Mouse (Mus musculus) liver, embryonic 15.5 days (tissue): ENCODE results near the gene Opa1. TPM values are rescaled to one million over a fixed set of nuclear protein-coding genes. Genes with fewer than 3 reads are reported as not detected.

Experiments used
- ATAC-seq: fragments of 200-750 bp; cut with Nextera tagmentation; 2 replicates; pipeline ENCODE4 v1.8.0; 2017; ENCODE audit warnings: moderate number of reproducible peaks, mild to moderate bottlenecking, moderate library complexity; ENCODE audit not compliant: insufficient read depth
- H3K27ac ChIP-seq: fragments of 300-500 bp; sonication (generic); replicated peaks from 2 replicates; pipeline ENCODE4 v1.5.1; 2015; ENCODE audit warnings: mild to moderate bottlenecking, inconsistent platforms
- H3K27me3 ChIP-seq: fragments of 300-500 bp; sonication (generic); 2 replicates; pipeline ENCODE4 v1.6.1; 2015; ENCODE audit warnings: mild to moderate bottlenecking, inconsistent platforms
- H3K36me3 ChIP-seq: fragments of 300-500 bp; sonication (generic); replicated peaks from 2 replicates; pipeline ENCODE4 v1.6.1; 2015; ENCODE audit warnings: moderate library complexity, mild to moderate bottlenecking, inconsistent platforms
- H3K4me1 ChIP-seq: fragments of 300-500 bp; sonication (generic); replicated peaks from 2 replicates; pipeline ENCODE4 v1.6.1; 2015; ENCODE audit warnings: inconsistent platforms
- H3K4me2 ChIP-seq: fragments of 300-500 bp; sonication (generic); 2 replicates; pipeline ENCODE4 v1.6.1; 2015; ENCODE audit warnings: moderate library complexity, mild to moderate bottlenecking, inconsistent platforms
- H3K4me3 ChIP-seq: fragments of 300-500 bp; sonication (generic); replicated peaks from 2 replicates; pipeline ENCODE4 v1.5.1; 2015; ENCODE audit warnings: mild to moderate bottlenecking, inconsistent platforms
- H3K9ac ChIP-seq: fragments of 300-500 bp; sonication (generic); 2 replicates; pipeline ENCODE4 v1.6.1; 2015; ENCODE audit warnings: moderate library complexity, mild to moderate bottlenecking, inconsistent platforms
- H3K9me3 ChIP-seq: fragments of 300-500 bp; sonication (generic); replicated peaks from 2 replicates; pipeline ENCODE4 v1.6.1; 2016; ENCODE audit warnings: inconsistent platforms
- WGBS: fragments of 180-500 bp; shearing (Covaris S2); methylation state at CpG from one replicate; pipeline ENCODE4 v1.1.7; 2015; ENCODE audit warnings: mixed read lengths; ENCODE audit not compliant: insufficient replicate concordance; 5-methylcytosine and 5-hydroxymethylcytosine counted together
- polyA plus RNA-seq: library from polyadenylated mRNA; unstranded; fragments of >200 nt; fragmentation: Nextera tagmentation; extraction: Ambion mirVana; gene quantifications from 2 replicates; pipeline ENCODE4 v1.2.1, GENCODE M21; 2015

Gene Opa1
- polyA plus RNA-seq, 1 experiment from 2014 or later = 16.3 TPM

DNA sequence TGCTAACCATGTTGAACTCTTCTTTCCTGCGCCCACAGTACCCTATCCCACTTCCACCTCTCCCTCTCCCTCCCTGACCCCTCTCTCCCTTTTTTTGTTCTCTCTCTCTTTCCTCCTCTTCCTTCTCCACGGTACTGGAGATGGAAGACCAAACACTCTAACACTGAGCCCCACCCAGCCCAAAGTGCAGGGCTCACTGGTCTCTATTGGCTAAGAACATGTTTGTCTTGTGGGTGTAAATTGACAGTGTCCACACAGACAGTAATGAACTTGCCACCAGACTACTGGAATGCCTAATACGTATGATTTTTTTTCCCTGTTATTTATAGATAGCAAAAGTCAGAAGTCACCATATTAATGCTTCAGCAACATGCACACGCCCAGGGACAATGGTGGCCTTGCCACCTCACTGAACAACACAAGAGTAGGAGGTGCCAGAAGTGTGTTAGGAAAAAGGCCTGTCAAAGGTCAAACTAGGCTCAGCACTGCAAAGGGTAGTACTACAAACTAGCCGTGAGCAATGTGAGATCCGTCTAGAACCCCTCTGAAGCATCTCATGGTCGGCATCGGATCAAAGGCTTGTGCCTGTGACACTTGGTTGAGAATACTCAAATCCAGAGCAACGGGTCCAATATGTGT lies 77.2 kb downstream of the Opa1 start:
- no peaks in the 10 kb centered on the region for H3K9me3 ChIP-seq
- H3K4me1 ChIP-seq = peaks cover 14% of the 10 kb centered on the region; the same call in 1 of the 2 replicates
- peak; percentile 69 for ATAC-seq
- no peaks in the 10 kb centered on the region for H3K27me3 ChIP-seq
- H3K4me3 ChIP-seq = no peak overlapping the region
- no peak overlapping the region for H3K9ac ChIP-seq
- H3K4me2 ChIP-seq = no peak overlapping the region
- H3K27ac ChIP-seq = no peak overlapping the region
- WGBS = 62% methylated on average over 9 of the region's 9 CpGs
- peaks cover 10% of the 10 kb centered on the region for H3K36me3 ChIP-seq

DNA sequence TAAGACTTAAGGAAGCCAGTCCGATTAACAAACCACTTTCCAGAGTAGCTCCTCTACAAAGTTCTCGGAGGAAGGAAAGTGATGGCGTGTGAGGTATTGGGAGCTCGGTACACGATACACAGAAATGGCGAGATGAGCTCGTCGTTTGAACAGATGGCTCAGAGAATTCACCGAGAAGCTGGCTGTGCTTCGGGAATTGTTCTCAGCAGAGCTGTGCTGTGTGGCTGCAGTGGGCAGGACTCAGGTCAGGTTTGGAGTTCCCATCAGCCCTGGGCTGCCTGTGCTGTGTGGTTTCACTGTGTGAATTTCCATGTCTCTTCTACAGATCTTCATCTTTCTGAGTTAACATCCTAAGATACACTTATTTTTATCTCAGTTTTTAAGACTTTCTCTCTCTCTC lies 77.8 kb downstream of the Opa1 start:
- ATAC-seq = no peak
- no peaks in the 10 kb centered on the region for H3K27me3 ChIP-seq
- WGBS = 63% methylated on average over 10 of the region's 10 CpGs
- H3K27ac ChIP-seq = no peak overlapping the region
- H3K4me3 ChIP-seq = no peak overlapping the region
- H3K4me1 ChIP-seq = peaks cover 14% of the 10 kb centered on the region; the same call in 1 of the 2 replicates
- no peak overlapping the region for H3K9ac ChIP-seq
- peaks cover 5% of the 10 kb centered on the region; the same call in 1 of the 2 replicates for H3K36me3 ChIP-seq
- H3K4me2 ChIP-seq = no peak overlapping the region
- no peaks in the 10 kb centered on the region for H3K9me3 ChIP-seq

DNA sequence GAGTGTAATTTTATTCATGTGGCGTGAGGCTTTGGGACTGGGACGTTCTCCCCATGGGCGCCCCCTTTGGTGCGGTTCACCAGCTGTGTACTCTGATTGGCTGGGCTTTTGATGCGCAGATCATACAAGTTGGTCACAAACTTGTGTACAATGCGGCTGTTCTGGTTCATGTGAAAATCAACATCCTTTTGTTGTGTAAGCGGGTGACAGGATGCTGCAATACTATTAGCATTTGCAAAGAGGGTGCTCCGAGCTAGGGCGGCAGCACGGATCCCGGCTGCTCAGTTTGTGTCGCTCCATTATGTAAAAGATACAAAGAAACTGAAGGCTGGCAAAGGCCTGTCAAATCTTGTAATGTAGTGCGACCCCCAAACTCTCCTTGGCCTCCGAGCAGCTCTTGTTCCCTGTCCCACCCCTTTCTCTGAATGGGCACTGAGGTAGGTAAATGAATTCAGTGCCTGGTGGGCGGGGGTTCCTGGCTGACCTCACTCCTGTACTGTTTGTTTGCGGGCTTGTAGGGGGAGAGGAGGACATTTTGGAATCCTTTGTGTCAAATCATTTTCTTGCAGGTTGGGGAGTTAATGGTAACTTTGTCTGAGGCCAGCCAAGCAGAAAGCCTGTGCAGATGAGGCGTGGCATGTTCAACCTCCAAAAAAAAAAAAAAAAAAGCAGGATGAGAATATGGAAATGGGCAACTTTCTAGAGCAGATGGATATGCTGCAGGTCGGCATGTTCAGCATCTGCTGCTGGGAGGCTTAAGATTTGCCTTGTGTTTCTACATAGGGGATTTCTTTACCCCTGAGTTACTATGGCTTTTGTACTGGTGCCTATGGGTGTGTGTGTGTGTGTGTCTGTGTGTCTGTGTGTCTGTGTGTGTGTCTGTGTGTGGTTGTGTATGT lies 78.8 kb downstream of the Opa1 start:
- peaks cover 14% of the 10 kb centered on the region; the same call in 1 of the 2 replicates for H3K4me1 ChIP-seq
- H3K36me3 ChIP-seq = no peaks in the 10 kb centered on the region
- H3K9ac ChIP-seq = no peak overlapping the region
- ATAC-seq = no peak
- no peaks in the 10 kb centered on the region for H3K9me3 ChIP-seq
- H3K27ac ChIP-seq = no peak overlapping the region
- no peak overlapping the region for H3K4me3 ChIP-seq
- H3K4me2 ChIP-seq = peak overlapping the region; percentile 37
- H3K27me3 ChIP-seq = no peaks in the 10 kb centered on the region
- WGBS = 25% methylated on average over 18 of the region's 18 CpGs

DNA sequence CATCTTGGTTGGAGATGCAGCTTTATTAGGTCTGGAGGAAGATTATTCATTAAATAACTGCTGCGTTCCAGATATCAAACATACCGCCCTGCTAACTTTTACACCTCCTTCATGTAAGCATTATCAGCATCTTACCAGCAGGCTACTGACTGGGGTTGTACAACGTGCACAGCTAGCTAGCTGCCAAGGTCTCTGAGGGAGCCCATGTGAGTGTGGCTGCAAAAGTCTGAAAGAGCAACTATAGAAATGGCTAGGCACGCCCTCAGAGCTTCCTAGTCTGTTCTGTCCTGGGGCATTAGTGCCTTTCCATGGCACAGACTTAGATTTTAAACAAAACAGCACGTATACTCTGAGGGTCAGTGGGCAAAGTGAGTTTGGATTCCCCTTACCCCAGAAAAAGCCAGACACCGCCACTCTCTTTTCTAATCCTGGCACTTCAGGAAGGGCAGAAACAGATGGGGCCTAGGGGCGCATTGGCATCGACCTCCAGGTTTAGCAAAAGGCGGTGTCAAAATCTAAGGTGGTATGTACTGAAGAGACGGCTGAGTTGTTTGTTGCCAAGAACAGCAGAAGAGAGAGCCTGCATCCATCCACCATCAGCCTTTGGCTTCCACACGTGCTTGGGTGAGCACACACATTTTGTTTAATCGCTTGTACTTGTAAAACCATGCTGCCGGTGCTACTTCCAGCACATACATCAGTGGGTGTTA lies 80.1 kb downstream of the Opa1 start:
- WGBS = 69% methylated on average over 13 of the region's 13 CpGs
- Histone ChIP-seq H3K27ac (no peak overlapping the region), H3K9ac (no peak overlapping the region), H3K27me3 (no peaks in the 10 kb centered on the region), H3K4me3 (no peak overlapping the region), H3K4me1 (peaks cover 14% of the 10 kb centered on the region; the same call in 1 of the 2 replicates), H3K4me2 (no peak overlapping the region), H3K36me3 (no peaks in the 10 kb centered on the region), H3K9me3 (no peaks in the 10 kb centered on the region)
- ATAC-seq = no peak

DNA sequence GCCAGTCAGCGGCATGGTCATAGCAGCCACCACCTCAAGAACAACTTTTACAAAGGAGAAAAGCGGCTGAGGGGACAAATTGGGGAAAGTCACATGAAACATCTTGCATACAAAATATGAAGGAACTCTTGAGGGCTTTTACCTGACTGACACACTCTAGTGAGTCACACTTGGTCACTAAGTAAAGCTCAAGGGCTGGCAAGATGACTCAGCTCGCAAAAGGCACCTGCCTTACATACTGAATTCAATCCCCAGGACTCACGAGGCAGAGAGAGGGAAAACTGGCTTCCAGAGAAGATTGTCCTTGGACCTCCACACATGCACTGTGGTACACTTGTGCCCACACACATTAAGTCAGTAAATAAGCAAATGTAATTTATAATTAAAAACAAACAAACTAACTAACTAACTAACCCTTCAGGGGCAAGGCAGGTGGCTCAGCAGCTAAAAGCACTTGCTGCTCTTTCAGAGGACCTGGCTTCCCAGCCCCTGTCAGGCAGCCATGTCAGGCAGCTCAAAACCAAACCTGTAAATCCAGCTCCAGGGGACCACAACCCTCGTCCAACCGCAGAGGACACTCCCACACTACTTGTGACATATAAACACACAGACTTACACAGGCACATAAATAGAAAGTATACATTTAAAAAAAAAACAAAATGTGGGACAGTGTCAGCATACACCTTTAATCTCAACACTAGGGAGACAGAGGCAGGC lies 84.1 kb downstream of the Opa1 start:
- H3K27me3 ChIP-seq = no peaks in the 10 kb centered on the region
- H3K4me1 ChIP-seq = no peaks in the 10 kb centered on the region
- no peaks in the 10 kb centered on the region for H3K9me3 ChIP-seq
- H3K4me2 ChIP-seq = no peak overlapping the region
- no peak overlapping the region for H3K9ac ChIP-seq
- no peaks in the 10 kb centered on the region for H3K36me3 ChIP-seq
- no peak for ATAC-seq
- no peak overlapping the region for H3K4me3 ChIP-seq
- H3K27ac ChIP-seq = no peak overlapping the region
- WGBS = 63% methylated on average over 6 of the region's 6 CpGs

DNA sequence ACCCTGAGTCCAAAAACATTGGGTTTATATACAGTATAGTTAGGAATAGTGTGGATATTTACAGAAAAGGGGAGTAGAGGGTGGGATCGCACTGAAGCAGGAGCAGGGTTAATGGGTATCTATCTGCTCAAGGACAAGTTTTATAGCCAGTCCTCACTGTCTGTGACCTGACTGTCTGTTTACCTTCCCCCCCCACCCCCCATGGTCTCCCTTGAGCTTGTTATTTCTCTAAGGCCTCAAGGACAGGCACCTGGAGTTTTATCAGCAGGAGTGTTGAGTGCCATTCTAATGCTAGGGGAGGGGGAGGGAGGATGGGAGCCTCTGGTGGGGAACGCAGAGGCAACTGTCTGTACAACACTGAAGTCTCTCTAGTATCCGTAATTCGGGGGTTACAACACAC lies 85.3 kb downstream of the Opa1 start:
- Histone ChIP-seq H3K27ac (no peak overlapping the region), H3K9me3 (no peaks in the 10 kb centered on the region), H3K27me3 (no peaks in the 10 kb centered on the region), H3K36me3 (no peaks in the 10 kb centered on the region), H3K9ac (no peak overlapping the region), H3K4me3 (no peak overlapping the region), H3K4me2 (no peak overlapping the region), H3K4me1 (no peaks in the 10 kb centered on the region)
- no peak for ATAC-seq
- WGBS = 46% methylated on average over 4 of the region's 4 CpGs

DNA sequence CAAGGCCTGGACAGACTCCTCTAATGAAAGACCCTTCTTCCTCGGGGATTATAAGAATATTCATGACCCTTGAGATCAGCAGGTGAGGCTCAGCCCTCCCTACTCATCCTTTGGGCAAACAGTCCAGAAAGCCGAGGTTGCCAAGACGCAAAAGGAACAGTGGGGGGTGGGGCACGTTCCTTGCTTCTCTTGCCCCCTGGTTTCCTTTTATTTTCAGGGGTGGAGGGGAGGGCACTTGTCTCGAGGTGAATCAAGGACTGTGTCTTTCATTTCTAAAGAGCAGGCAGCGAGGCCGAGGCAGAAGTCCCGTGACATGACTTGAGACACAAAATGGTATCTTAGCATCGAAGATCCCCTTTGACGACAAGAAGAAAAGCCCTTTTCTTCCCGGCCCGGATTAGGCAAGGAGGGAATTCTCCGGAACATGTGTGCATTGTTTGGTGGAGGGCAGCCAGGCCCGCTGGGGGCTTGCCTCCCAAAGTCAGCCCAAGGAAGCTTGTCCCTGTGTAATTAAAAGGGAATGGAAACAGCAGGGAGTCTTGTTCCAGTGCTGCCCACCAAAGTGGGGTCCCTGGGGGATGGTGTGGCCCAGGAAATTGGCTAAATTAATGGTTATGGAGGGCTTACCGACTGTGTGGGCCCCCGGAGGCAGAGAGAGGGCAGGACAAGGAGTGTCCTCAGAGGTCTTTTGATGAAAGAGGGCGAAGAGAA lies 88.0 kb downstream of the Opa1 start:
- no peak overlapping the region for H3K9ac ChIP-seq
- H3K4me3 ChIP-seq = no peak overlapping the region
- no peaks in the 10 kb centered on the region for H3K9me3 ChIP-seq
- no peak for ATAC-seq
- H3K27ac ChIP-seq = no peak overlapping the region
- H3K27me3 ChIP-seq = no peaks in the 10 kb centered on the region
- no peaks in the 10 kb centered on the region for H3K4me1 ChIP-seq
- H3K36me3 ChIP-seq = no peaks in the 10 kb centered on the region
- no peak overlapping the region for H3K4me2 ChIP-seq
- WGBS = 43% methylated on average over 17 of the region's 17 CpGs

DNA sequence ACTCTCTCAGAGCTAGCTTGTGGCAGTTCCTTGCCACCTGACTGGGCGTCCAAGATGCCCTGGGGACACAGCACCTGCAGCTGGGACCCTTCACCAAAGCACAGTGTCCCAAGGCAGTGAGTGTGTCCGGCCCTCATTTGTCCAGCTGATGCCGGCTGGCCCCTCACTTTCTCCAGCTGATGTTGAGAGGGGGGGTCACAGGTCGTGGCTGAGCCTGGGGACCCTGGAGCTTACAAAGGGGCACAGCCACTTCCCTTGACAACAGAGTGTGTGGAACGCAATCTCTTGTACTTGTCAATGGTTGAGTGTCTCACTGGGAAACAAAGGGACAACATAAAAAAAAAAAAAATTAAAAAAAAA lies 88.5 kb downstream of the Opa1 start:
- H3K9ac ChIP-seq = no peak overlapping the region
- 63% methylated on average over 5 of the region's 5 CpGs for WGBS
- ATAC-seq = no peak
- H3K27ac ChIP-seq = no peak overlapping the region
- H3K9me3 ChIP-seq = no peaks in the 10 kb centered on the region
- no peaks in the 10 kb centered on the region for H3K4me1 ChIP-seq
- no peaks in the 10 kb centered on the region for H3K36me3 ChIP-seq
- H3K4me2 ChIP-seq = no peak overlapping the region
- H3K27me3 ChIP-seq = no peaks in the 10 kb centered on the region
- H3K4me3 ChIP-seq = no peak overlapping the region

DNA sequence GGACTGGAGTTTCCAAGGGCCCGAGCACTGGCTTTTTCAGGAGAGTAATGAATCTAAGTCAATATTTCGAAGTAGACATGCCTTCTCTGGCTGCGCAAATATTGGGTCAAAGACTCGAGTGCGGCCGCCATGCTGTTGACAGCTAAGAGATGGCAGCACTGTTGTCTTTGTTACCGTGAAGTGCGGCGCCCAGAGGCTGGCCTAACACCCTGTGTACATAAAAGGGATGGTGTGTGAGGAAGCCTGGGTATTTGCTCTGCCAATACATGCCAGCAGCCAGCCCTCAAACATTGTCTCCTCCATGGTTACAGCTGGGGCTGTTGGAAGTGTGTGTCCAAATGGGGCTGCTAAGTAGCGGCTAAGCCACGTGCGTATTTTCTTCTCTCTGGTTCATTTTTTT lies 89.3 kb downstream of the Opa1 start:
- H3K9me3 ChIP-seq = no peaks in the 10 kb centered on the region
- H3K27ac ChIP-seq = no peak overlapping the region
- ATAC-seq = no peak
- H3K4me1 ChIP-seq = no peaks in the 10 kb centered on the region
- no peak overlapping the region for H3K4me3 ChIP-seq
- 80% methylated on average over 12 of the region's 12 CpGs for whole genome bisulfite sequencing
- H3K36me3 ChIP-seq = no peaks in the 10 kb centered on the region
- H3K27me3 ChIP-seq = no peaks in the 10 kb centered on the region
- H3K4me2 ChIP-seq = no peak overlapping the region
- H3K9ac ChIP-seq = no peak overlapping the region

DNA sequence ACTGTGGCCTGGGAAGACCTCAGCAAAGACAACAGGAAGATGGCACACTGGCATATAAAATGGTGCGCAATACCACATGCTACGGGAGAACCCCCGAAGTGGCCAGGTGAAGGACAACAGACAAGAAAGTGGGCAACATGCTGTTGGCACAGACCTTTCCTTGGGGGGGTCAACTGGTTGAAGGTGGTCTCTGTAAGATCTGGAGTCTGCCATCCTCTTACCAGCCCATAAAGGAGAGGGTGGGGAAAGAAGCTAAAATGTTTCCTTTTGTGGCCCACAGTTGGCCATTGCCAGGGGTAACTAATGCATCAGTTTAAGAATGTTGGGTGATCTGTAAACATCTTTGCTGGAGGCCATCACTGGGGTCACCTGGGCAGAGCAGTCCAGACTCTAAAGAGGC lies 91.7 kb downstream of the Opa1 start:
- 74% methylated on average over 3 of the region's 3 CpGs for WGBS
- Histone ChIP-seq H3K9ac (no peak overlapping the region), H3K4me1 (no peaks in the 10 kb centered on the region), H3K4me2 (no peak overlapping the region), H3K36me3 (no peaks in the 10 kb centered on the region), H3K9me3 (no peaks in the 10 kb centered on the region), H3K4me3 (no peak overlapping the region), H3K27me3 (no peaks in the 10 kb centered on the region), H3K27ac (no peak overlapping the region)
- ATAC-seq = no peak
